ENCODE assay signal across 15 mouse cellular contexts in genomic region chr5:118673859-118674258, GRCm38 (mm10).
DNase-seq lines count a peak whose midpoint lies in the region; ATAC-seq and TF ChIP-seq lines count a peak whose summit lies in the region.
"Had no signal": no experiment of that assay in that cellular context is flagged by ENCODE, and none has a peak within 500 bp of the region (broad histone marks: within the 10 kb centered on the region; RNA-seq: fewer than 3 reads in every experiment).

No protein-coding gene starts in this region.

- H3K36me3 ChIP-seq in heart, embryonic 15.5 days, result no peaks in the 10 kb centered on the region
- no peaks in the 10 kb centered on the region for H3K36me3 ChIP-seq in midbrain, embryonic 12.5 days
- H3K36me3 ChIP-seq in midbrain, postnatal 0 days (ENCODE audit: insufficient read depth, low read length), result no peaks in the 10 kb centered on the region
- H3K36me3 ChIP-seq in forebrain, postnatal 0 days (ENCODE audit: insufficient read depth), result peaks cover 3% of the 10 kb centered on the region; the same call in 1 of the 2 replicates
- no peaks in the 10 kb centered on the region for H3K36me3 ChIP-seq in neural tube, embryonic 14.5 days (ENCODE audit: control insufficient read depth, insufficient read depth, low read length)

- no peak for ATAC-seq in heart, embryonic 15.5 days (replicated peaks; ENCODE audit: insufficient number of reproducible peaks, insufficient read depth, low FRiP score, low read depth)
- ATAC-seq in midbrain, embryonic 12.5 days (ENCODE audit: low FRiP score, low read depth), result no peak
- no peak for ATAC-seq in midbrain, postnatal 0 days (ENCODE audit: low FRiP score)
- ATAC-seq in forebrain, postnatal 0 days, result peak; percentile 42; the same call in 1 of the 2 replicates
- ATAC-seq in neural tube, embryonic 14.5 days (ENCODE audit: low read depth), result peak; percentile 62; the same call in 1 of the 2 replicates
- ATAC-seq: activated CD4-positive, CD25-positive, alpha-beta regulatory T cell, adult 4 months had no signal

- H3K27me3 ChIP-seq in heart, embryonic 15.5 days, result no peaks in the 10 kb centered on the region
- no peaks in the 10 kb centered on the region for H3K27me3 ChIP-seq in midbrain, embryonic 12.5 days
- no peaks in the 10 kb centered on the region for H3K27me3 ChIP-seq in midbrain, postnatal 0 days (ENCODE audit: insufficient read depth, low read length)
- H3K27me3 ChIP-seq in forebrain, postnatal 0 days (ENCODE audit: insufficient read depth, low read length), result no peaks in the 10 kb centered on the region
- no peaks in the 10 kb centered on the region for H3K27me3 ChIP-seq in neural tube, embryonic 14.5 days (ENCODE audit: control insufficient read depth, insufficient read depth, low read length)
- H3K27me3 ChIP-seq: liver, embryonic 13.5 days had no signal

- WGBS in heart, embryonic 15.5 days, result 55% methylated on average over 5 of the region's 5 CpGs
- WGBS in midbrain, embryonic 12.5 days, result 28% methylated on average over 5 of the region's 5 CpGs
- WGBS in midbrain, postnatal 0 days, result 41% methylated on average over 5 of the region's 5 CpGs
- 8% methylated on average over 5 of the region's 5 CpGs for WGBS in forebrain, postnatal 0 days
- WGBS in neural tube, embryonic 14.5 days, result 10% methylated on average over 5 of the region's 5 CpGs

- H3K4me2 ChIP-seq in heart, embryonic 15.5 days, result no peak overlapping the region
- H3K4me2 ChIP-seq in midbrain, embryonic 12.5 days (replicated peaks), result no peak overlapping the region
- no peak overlapping the region for H3K4me2 ChIP-seq in midbrain, postnatal 0 days (ENCODE audit: low read depth, low read length, poor library complexity, severe bottlenecking)
- H3K4me2 ChIP-seq in forebrain, postnatal 0 days (ENCODE audit: low read depth), result no peak overlapping the region
- no peak overlapping the region for H3K4me2 ChIP-seq in neural tube, embryonic 14.5 days (ENCODE audit: low read depth, low read length)
- H3K4me2 ChIP-seq: liver, embryonic 13.5 days had no signal

- H3K4me1 ChIP-seq in heart, embryonic 15.5 days (replicated peaks), result peaks cover 70% of the 10 kb centered on the region
- H3K4me1 ChIP-seq in midbrain, embryonic 12.5 days, result peaks cover 54% of the 10 kb centered on the region
- 0 out of 2 replicates have a peak, but pooled peaks cover 4% of the 10 kb centered on the region for H3K4me1 ChIP-seq in midbrain, postnatal 0 days (ENCODE audit: insufficient read depth, low read length)
- peaks cover 16% of the 10 kb centered on the region for H3K4me1 ChIP-seq in forebrain, postnatal 0 days (ENCODE audit: insufficient read depth)
- H3K4me1 ChIP-seq in neural tube, embryonic 14.5 days (ENCODE audit: control insufficient read depth, insufficient read depth, low read length), result peaks cover 50% of the 10 kb centered on the region

- TF ChIP-seq CTCF in midbrain, postnatal 0 days (IDR thresholded peaks at IDR 0.05), result no peak
- no peak for TF ChIP-seq CTCF in forebrain, postnatal 0 days (IDR thresholded peaks at IDR 0.05; ENCODE audit: low read depth)

- DNase-seq in heart, adult 11 months, result no peak
- no peak for DNase-seq in midbrain, postnatal 0 days (ENCODE audit: low spot score)
- DNase-seq in forebrain, postnatal 0 days, result no peak
- DNase-seq in thymus, postnatal 4 days, result no peak
- DNase-seq in layer of hippocampus, postnatal 14 days (ENCODE audit: low spot score in 2 of 2), result no peak
- DNase-seq: gastrocnemius, postnatal 14 days; kidney, adult 8-10 months; liver, embryonic 13.5 days; right cerebral cortex, postnatal 14 days; thymus, postnatal 14 days had no signal

- H3K9ac ChIP-seq in heart, embryonic 15.5 days, result no peak overlapping the region
- no peak overlapping the region; the same call in 1 of the 2 replicates for H3K9ac ChIP-seq in midbrain, embryonic 12.5 days (replicated peaks)
- H3K9ac ChIP-seq in midbrain, postnatal 0 days (replicated peaks; ENCODE audit: low read length, poor library complexity, severe bottlenecking), result no peak overlapping the region; the same call in 1 of the 2 replicates
- no peak overlapping the region for H3K9ac ChIP-seq in forebrain, postnatal 0 days
- no peak overlapping the region for H3K9ac ChIP-seq in neural tube, embryonic 14.5 days (replicated peaks; ENCODE audit: low read depth, low read length)
- H3K9ac ChIP-seq: liver, embryonic 13.5 days had no signal

- no peaks in the 10 kb centered on the region for H3K9me3 ChIP-seq in heart, embryonic 15.5 days (replicated peaks)
- H3K9me3 ChIP-seq in midbrain, embryonic 12.5 days, result no peaks in the 10 kb centered on the region
- H3K9me3 ChIP-seq in midbrain, postnatal 0 days (ENCODE audit: low read length), result no peaks in the 10 kb centered on the region
- no peaks in the 10 kb centered on the region for H3K9me3 ChIP-seq in forebrain, postnatal 0 days (ENCODE audit: low read length)
- H3K9me3 ChIP-seq in neural tube, embryonic 14.5 days (ENCODE audit: control insufficient read depth, low read length), result no peaks in the 10 kb centered on the region
- H3K9me3 ChIP-seq: G1E; liver, embryonic 13.5 days had no signal

- peak overlapping the region; percentile 74 for H3K27ac ChIP-seq in heart, embryonic 15.5 days
- H3K27ac ChIP-seq in midbrain, embryonic 12.5 days (replicated peaks), result peak overlapping the region; percentile 39
- no peak overlapping the region for H3K27ac ChIP-seq in midbrain, postnatal 0 days (ENCODE audit: low read depth, low read length)
- no peak overlapping the region for H3K27ac ChIP-seq in forebrain, postnatal 0 days (ENCODE audit: low read depth, low read length)
- peak overlapping the region; percentile 25; the same call in 1 of the 2 replicates for H3K27ac ChIP-seq in neural tube, embryonic 14.5 days (ENCODE audit: low read depth, low read length)
- H3K27ac ChIP-seq: liver, embryonic 13.5 days had no signal

- H3K4me3 ChIP-seq in heart, embryonic 15.5 days, result no peak overlapping the region
- H3K4me3 ChIP-seq in midbrain, embryonic 12.5 days, result no peak overlapping the region
- no peak overlapping the region for H3K4me3 ChIP-seq in midbrain, postnatal 0 days (ENCODE audit: low read depth, low read length)
- H3K4me3 ChIP-seq in forebrain, postnatal 0 days (ENCODE audit: low read depth, low read length), result no peak overlapping the region
- H3K4me3 ChIP-seq in neural tube, embryonic 14.5 days (ENCODE audit: low read depth, low read length), result no peak overlapping the region
- H3K4me3 ChIP-seq: liver, embryonic 13.5 days had no signal

Comparison
In these comparisons a context has a peak if more than half of its experiments do, and no peak if none do; other contexts are left out.
1. H3K27ac ChIP-seq: peak in heart, embryonic 15.5 days (single experiment), midbrain, embryonic 12.5 days (single experiment) and neural tube, embryonic 14.5 days (single experiment); none in midbrain, postnatal 0 days (single experiment) and forebrain, postnatal 0 days (single experiment).
2. ATAC-seq: peak in forebrain, postnatal 0 days (single experiment) and neural tube, embryonic 14.5 days (single experiment); none in heart, embryonic 15.5 days (single experiment), midbrain, embryonic 12.5 days (single experiment) and midbrain, postnatal 0 days (single experiment).